Comparison of ENCODE assay signal across 15 mouse cellular contexts in the genomic region with DNA sequence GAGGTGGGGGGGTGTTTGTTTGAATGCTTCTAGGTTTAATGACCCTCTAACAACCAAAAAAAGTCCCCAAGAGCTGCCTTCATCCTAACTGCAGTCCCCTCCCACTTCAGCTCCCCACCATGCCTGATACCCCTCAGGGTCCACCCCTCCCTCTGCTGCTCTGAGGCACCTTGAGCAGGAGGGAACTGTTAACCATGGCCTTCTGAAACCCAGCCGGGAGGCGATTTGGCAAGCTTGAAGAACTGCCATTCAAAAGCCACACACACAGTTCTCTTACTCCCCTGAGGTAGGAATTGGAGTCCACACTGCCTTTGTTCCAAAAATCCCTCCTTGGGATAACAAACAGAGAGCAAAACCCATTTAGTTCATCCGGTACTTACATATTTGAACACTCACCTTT.
"Had no signal": no experiment of that assay in that cellular context is flagged by ENCODE, and none has a peak within 500 bp of the region (broad histone marks: within the 10 kb centered on the region; RNA-seq: fewer than 3 reads in every experiment).

No protein-coding gene starts in this region.

- H3K4me2 ChIP-seq: liver, embryonic 13.5 days; midbrain, embryonic 11.5 days; neural tube, embryonic 13.5 days had no signal

- H3K27ac ChIP-seq: left cerebral cortex, adult 2 months; liver, embryonic 13.5 days; neural tube, embryonic 13.5 days had no signal

- ATAC-seq: intestine, postnatal 0 days; midbrain, embryonic 16.5 days had no signal

- H3K36me3 ChIP-seq: liver, embryonic 13.5 days; neural tube, embryonic 13.5 days had no signal

- H3K4me3 ChIP-seq: left cerebral cortex, adult 2 months; liver, embryonic 13.5 days; myocyte; neural tube, embryonic 13.5 days had no signal

- H3K4me1 ChIP-seq: liver, embryonic 13.5 days had no signal

- H3K9me3 ChIP-seq: liver, embryonic 13.5 days; neural tube, embryonic 13.5 days had no signal

- DNase-seq: kidney, adult 8-10 months; kidney, postnatal 36 days; layer of hippocampus, postnatal 36 days; liver, embryonic 13.5 days; lung, adult 2 months; lung, postnatal 14 days; lung, postnatal 4 days; retina, postnatal 1 day; thymus, postnatal 25 days had no signal

- H3K9ac ChIP-seq: liver, embryonic 13.5 days; neural tube, embryonic 13.5 days had no signal
